Mouse (Mus musculus) embryonic facial prominence, embryonic 12.5 days (tissue): ENCODE data around the gene Slc10a6. TPM values are rescaled to one million over a fixed set of nuclear protein-coding genes. Genes with fewer than 3 reads are reported as not detected.

ENCODE experiments used
- polyA plus RNA-seq: library from polyadenylated mRNA; unstranded; fragments of >200 nt; fragmentation: Nextera tagmentation; extraction: Ambion mirVana; gene quantifications from 2 replicates; pipeline ENCODE4 v1.2.1, GENCODE M21; 2016

Gene Slc10a6
- polyA plus RNA-seq, 1 experiment from 2014 or later, result 0.14 TPM

Other genes with a start within 250 kb of the Slc10a6 start
- 19.2 and 21.0 TPM in 2 replicates for gene Ptpn13, start 204.2 kb downstream of the Slc10a6 start, polyA plus RNA-seq
- 0.20 and 0.33 TPM in 2 replicates for gene 1700016H13Rik, start 26.6 kb upstream of the Slc10a6 start, polyA plus RNA-seq
- gene Aff1, start 63.0 kb upstream of the Slc10a6 start, polyA plus RNA-seq, result 4.8 and 4.9 TPM in 2 replicates